Mouse (Mus musculus): ENCODE results near the gene 1700016D06Rik.

GRCm38 (mm10) chr8:11650021-11650420 lies 50.8 kb downstream of the 1700016D06Rik start:
- TF ChIP-seq POLR2A (IDR thresholded peaks at IDR 0.05; ENCODE audit: control insufficient read depth, low read depth, low read length): no peak
- TF ChIP-seq CTCF (IDR thresholded peaks at IDR 0.05; ENCODE audit: control insufficient read depth, insufficient read depth, insufficient replicate concordance, low read depth, low read length): no peak
